Mouse (Mus musculus): ENCODE measurements at regions not wholly inside any gene's neighbourhood (a gene's known extent, or its start where the extent isn't known, plus 50 kb on each side); places are given as distances from the start of the nearest gene placed in this dataset.
A peak's percentile ranks its signal among the peaks of the same experiment; 100 is the strongest.

GRCm38 (mm10) chr6:37721736-37722135 lies 148.9 kb upstream of the Trim24 start:
- WGBS = 63% methylated on average over 1 of the region's 1 CpGs
- no peaks in the 10 kb centered on the region for H3K36me3 ChIP-seq (ENCODE audit: control insufficient read depth, insufficient read depth, low read length)

DNA sequence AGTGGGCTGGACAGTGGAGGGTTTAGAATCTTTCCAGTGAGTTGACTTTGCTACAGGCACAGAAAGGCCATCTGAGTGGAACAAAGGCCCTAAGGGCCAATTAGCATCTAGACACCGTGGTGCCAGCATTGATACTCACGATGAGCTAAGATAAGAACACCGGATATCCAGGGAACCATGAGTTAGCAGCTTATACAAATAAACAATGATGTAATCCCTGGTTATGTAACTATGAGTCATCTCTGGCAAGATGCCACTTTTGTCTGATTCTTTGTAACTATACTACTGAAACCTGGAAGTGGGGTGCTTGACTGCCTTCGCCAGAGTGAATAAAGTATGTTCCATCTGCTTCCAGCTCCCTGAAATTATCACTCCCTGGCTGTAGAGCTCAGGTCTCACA lies 147.3 kb upstream of the Trim24 start:
- WGBS = 21% methylated on average over 4 of the region's 4 CpGs
- H3K27me3 ChIP-seq (ENCODE audit: control insufficient read depth, insufficient read depth, low read length) = no peaks in the 10 kb centered on the region
- DNase-seq (ENCODE audit: extremely low read depth, low read depth, low spot score) = peak; percentile 67
- H3K9ac ChIP-seq (ENCODE audit: low read depth, low read length) = no peak overlapping the region
- no peak overlapping the region for H3K4me3 ChIP-seq (ENCODE audit: insufficient read depth, low read depth, low read length)
- H3K27ac ChIP-seq (replicated peaks; ENCODE audit: insufficient read depth, low read depth, low read length) = 0 out of 2 replicates have a peak overlapping the region, but pooled peaks have one; percentile 19
- TF ChIP-seq CTCF (IDR thresholded peaks at IDR 0.05; ENCODE audit: low read depth, low read length) (no peak), POLR2A (IDR thresholded peaks at IDR 0.05; ENCODE audit: extremely low read depth, insufficient read depth, low read length) (no peak)
- H3K4me1 ChIP-seq (ENCODE audit: control insufficient read depth, insufficient read depth, low read length) = peaks cover 1% of the 10 kb centered on the region; the same call in 1 of the 2 replicates
- no peaks in the 10 kb centered on the region for H3K36me3 ChIP-seq (ENCODE audit: control insufficient read depth, insufficient read depth, low read length)
- no peaks in the 10 kb centered on the region for H3K79me2 ChIP-seq (ENCODE audit: control insufficient read depth, insufficient read depth, low read length)

More at GRCm38 (mm10) chr6:37721736-37722135, 148.9 kb upstream of the Trim24 start:
- H3K27me3 ChIP-seq (ENCODE audit: control insufficient read depth, insufficient read depth, low read length) = no peaks in the 10 kb centered on the region
- H3K79me2 ChIP-seq (ENCODE audit: control insufficient read depth, insufficient read depth, low read length) = no peaks in the 10 kb centered on the region
- H3K4me1 ChIP-seq (ENCODE audit: control insufficient read depth, insufficient read depth, low read length) = peaks cover 1% of the 10 kb centered on the region; the same call in 1 of the 2 replicates
- peak; percentile 12 for DNase-seq (ENCODE audit: extremely low read depth, low read depth, low spot score)
- no peak overlapping the region for H3K4me3 ChIP-seq (ENCODE audit: insufficient read depth, low read depth, low read length)
- no peak overlapping the region for H3K9ac ChIP-seq (ENCODE audit: low read depth, low read length)
- no peak overlapping the region for H3K27ac ChIP-seq (replicated peaks; ENCODE audit: insufficient read depth, low read depth, low read length)
- TF ChIP-seq CTCF (IDR thresholded peaks at IDR 0.05; ENCODE audit: low read depth, low read length) = no peak

DNA sequence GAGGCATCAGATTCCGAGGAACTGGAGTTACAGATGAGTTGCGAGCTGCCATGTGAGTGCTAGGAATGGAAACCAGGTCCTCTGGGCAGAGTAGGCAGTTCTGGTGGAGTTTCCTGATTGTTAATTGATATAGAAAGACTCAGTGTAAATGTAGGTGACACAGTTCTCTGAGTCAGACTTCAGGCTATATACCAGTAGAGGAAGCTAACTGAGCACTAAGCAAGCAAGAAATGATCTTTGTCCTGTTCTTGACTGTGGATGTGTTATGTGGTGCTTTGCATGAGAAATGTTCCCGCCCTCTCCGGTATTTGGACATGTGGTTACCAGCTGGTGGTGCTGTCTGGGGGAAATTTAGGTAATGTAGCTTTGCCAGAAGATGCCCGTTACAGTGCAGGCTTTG lies 146.4 kb upstream of the Trim24 start:
- H3K9ac ChIP-seq (ENCODE audit: low read depth, low read length) = no peak overlapping the region
- H3K4me3 ChIP-seq (ENCODE audit: insufficient read depth, low read depth, low read length) = no peak overlapping the region
- peaks cover 1% of the 10 kb centered on the region; the same call in 1 of the 2 replicates for H3K4me1 ChIP-seq (ENCODE audit: control insufficient read depth, insufficient read depth, low read length)
- TF ChIP-seq CTCF (IDR thresholded peaks at IDR 0.05; ENCODE audit: low read depth, low read length) (no peak), POLR2A (IDR thresholded peaks at IDR 0.05; ENCODE audit: extremely low read depth, insufficient read depth, low read length) (no peak)
- no peaks in the 10 kb centered on the region for H3K79me2 ChIP-seq (ENCODE audit: control insufficient read depth, insufficient read depth, low read length)
- no peak for DNase-seq (ENCODE audit: extremely low read depth, low read depth, low spot score)
- H3K36me3 ChIP-seq (ENCODE audit: control insufficient read depth, insufficient read depth, low read length) = no peaks in the 10 kb centered on the region
- H3K27ac ChIP-seq (replicated peaks; ENCODE audit: insufficient read depth, low read depth, low read length) = no peak overlapping the region
- WGBS = 100% methylated on average over 5 of the region's 5 CpGs
- H3K27me3 ChIP-seq (ENCODE audit: control insufficient read depth, insufficient read depth, low read length) = no peaks in the 10 kb centered on the region

- H3K4me1 ChIP-seq (ENCODE audit: control insufficient read depth, insufficient read depth, low read length) = no peaks in the 10 kb centered on the region; the same call in 1 of the 2 replicates
- H3K27ac ChIP-seq (replicated peaks; ENCODE audit: insufficient read depth, low read depth, low read length) = no peak overlapping the region
- WGBS = 95% methylated on average over 2 of the region's 2 CpGs
Observed at GRCm38 (mm10) chr6:37728621-37729020, 142.0 kb upstream of the Trim24 start.

DNA sequence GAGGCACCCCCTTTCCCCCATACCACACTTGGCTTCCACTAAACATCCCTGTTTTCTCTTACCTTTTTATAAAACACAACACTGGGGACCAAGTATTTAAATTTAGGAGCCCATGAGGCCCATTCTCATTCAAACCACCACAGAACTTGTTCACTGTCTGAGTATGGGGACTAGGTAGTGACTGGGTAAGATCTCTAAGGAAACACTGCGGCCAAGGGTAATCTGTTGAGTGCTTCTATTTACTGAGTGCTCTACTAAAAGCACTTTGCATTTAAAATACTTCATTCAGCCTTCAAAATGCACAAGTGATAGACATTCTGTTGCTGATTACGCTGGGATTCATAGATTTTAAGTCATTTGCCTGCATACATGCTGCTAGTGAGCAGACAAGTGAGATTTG lies 141.4 kb upstream of the Trim24 start:
- 95% methylated on average over 2 of the region's 2 CpGs for WGBS
- Histone ChIP-seq H3K4me1 (ENCODE audit: control insufficient read depth, insufficient read depth, low read length) (no peaks in the 10 kb centered on the region; the same call in 1 of the 2 replicates), H3K36me3 (ENCODE audit: control insufficient read depth, insufficient read depth, low read length) (no peaks in the 10 kb centered on the region), H3K9ac (ENCODE audit: low read depth, low read length) (no peak overlapping the region), H3K27me3 (ENCODE audit: control insufficient read depth, insufficient read depth, low read length) (no peaks in the 10 kb centered on the region), H3K4me3 (ENCODE audit: insufficient read depth, low read depth, low read length) (no peak overlapping the region), H3K27ac (replicated peaks; ENCODE audit: insufficient read depth, low read depth, low read length) (no peak overlapping the region), H3K79me2 (ENCODE audit: control insufficient read depth, insufficient read depth, low read length) (no peaks in the 10 kb centered on the region)
- TF ChIP-seq CTCF (IDR thresholded peaks at IDR 0.05; ENCODE audit: low read depth, low read length) (no peak), POLR2A (IDR thresholded peaks at IDR 0.05; ENCODE audit: extremely low read depth, insufficient read depth, low read length) (no peak)
- DNase-seq (ENCODE audit: extremely low read depth, low read depth, low spot score) = no peak

More at GRCm38 (mm10) chr6:37728621-37729020, 142.0 kb upstream of the Trim24 start:
- Histone ChIP-seq H3K79me2 (ENCODE audit: control insufficient read depth, insufficient read depth, low read length) (no peaks in the 10 kb centered on the region), H3K27me3 (ENCODE audit: control insufficient read depth, insufficient read depth, low read length) (no peaks in the 10 kb centered on the region), H3K36me3 (ENCODE audit: control insufficient read depth, insufficient read depth, low read length) (no peaks in the 10 kb centered on the region), H3K4me3 (ENCODE audit: insufficient read depth, low read depth, low read length) (no peak overlapping the region), H3K9ac (ENCODE audit: low read depth, low read length) (no peak overlapping the region)
- TF ChIP-seq CTCF (IDR thresholded peaks at IDR 0.05; ENCODE audit: low read depth, low read length) (no peak), POLR2A (IDR thresholded peaks at IDR 0.05; ENCODE audit: extremely low read depth, insufficient read depth, low read length) (no peak)
- no peak for DNase-seq (ENCODE audit: extremely low read depth, low read depth, low spot score)

- no peak for DNase-seq (ENCODE audit: extremely low read depth, low read depth, low spot score)
- no peak overlapping the region for H3K9ac ChIP-seq (ENCODE audit: low read depth, low read length)
- H3K27me3 ChIP-seq (ENCODE audit: control insufficient read depth, insufficient read depth, low read length) = no peaks in the 10 kb centered on the region
- WGBS = 93% methylated on average over 8 of the region's 8 CpGs
- H3K4me3 ChIP-seq (ENCODE audit: insufficient read depth, low read depth, low read length) = no peak overlapping the region
- no peak overlapping the region for H3K27ac ChIP-seq (replicated peaks; ENCODE audit: insufficient read depth, low read depth, low read length)
- no peaks in the 10 kb centered on the region for H3K36me3 ChIP-seq (ENCODE audit: control insufficient read depth, insufficient read depth, low read length)
- TF ChIP-seq POLR2A (IDR thresholded peaks at IDR 0.05; ENCODE audit: extremely low read depth, insufficient read depth, low read length) (no peak), CTCF (IDR thresholded peaks at IDR 0.05; ENCODE audit: low read depth, low read length) (no peak)
- H3K79me2 ChIP-seq (ENCODE audit: control insufficient read depth, insufficient read depth, low read length) = no peaks in the 10 kb centered on the region
- H3K4me1 ChIP-seq (ENCODE audit: control insufficient read depth, insufficient read depth, low read length) = no peaks in the 10 kb centered on the region
Observed at GRCm38 (mm10) chr6:37730500-37731239, 139.9 kb upstream of the Trim24 start.

Data from liver, adult 2 months (tissue).